Mouse (Mus musculus) heart, embryonic 12.5 days (tissue): ENCODE results near the gene Dtx1. TPM values are rescaled to one million over a fixed set of nuclear protein-coding genes. Genes with fewer than 3 reads are reported as not detected.

Source experiments
- ATAC-seq: fragments of 200-750 bp; cut with Nextera tagmentation; 2 replicates; pipeline ENCODE4 v1.8.0; 2017; ENCODE audit warnings: moderate TSS enrichment, moderate library complexity; ENCODE audit not compliant: insufficient number of reproducible peaks, low FRiP score
- H3K27ac ChIP-seq: fragments of 300-500 bp; sonication (generic); 2 replicates; pipeline ENCODE4 v1.5.1; 2016; ENCODE audit warnings: mild to moderate bottlenecking, moderate library complexity; ENCODE audit not compliant: poor library complexity, severe bottlenecking
- H3K27me3 ChIP-seq: fragments of 300-500 bp; sonication (generic); replicated peaks from 2 replicates; pipeline ENCODE4 v1.6.1; 2016; ENCODE audit warnings: mild to moderate bottlenecking, moderate library complexity
- H3K36me3 ChIP-seq: fragments of 300-500 bp; sonication (generic); 2 replicates; pipeline ENCODE4 v1.6.1; 2016; ENCODE audit warnings: mild to moderate bottlenecking, moderate library complexity
- H3K4me1 ChIP-seq: fragments of 300-500 bp; sonication (generic); replicated peaks from 2 replicates; pipeline ENCODE4 v1.6.1; 2016; ENCODE audit warnings: mild to moderate bottlenecking
- H3K4me2 ChIP-seq: fragments of 300-500 bp; sonication (generic); 2 replicates; pipeline ENCODE4 v1.6.1; 2016; ENCODE audit warnings: mild to moderate bottlenecking, moderate library complexity
- H3K4me3 ChIP-seq: fragments of 300-500 bp; sonication (generic); 2 replicates; pipeline ENCODE4 v1.5.1; 2016; ENCODE audit warnings: mild to moderate bottlenecking
- H3K9ac ChIP-seq: fragments of 300-500 bp; sonication (generic); 2 replicates; pipeline ENCODE4 v1.6.1; 2016; ENCODE audit warnings: mild to moderate bottlenecking, moderate library complexity
- H3K9me3 ChIP-seq: fragments of 300-500 bp; sonication (generic); replicated peaks from 2 replicates; pipeline ENCODE4 v1.6.1; 2016; ENCODE audit warnings: mild to moderate bottlenecking, moderate library complexity
- WGBS: fragments of 180-500 bp; shearing (Covaris S2); methylation state at CpG from one replicate; pipeline ENCODE4 v1.1.7; 2016; 5-methylcytosine and 5-hydroxymethylcytosine counted together
- polyA plus RNA-seq: library from polyadenylated mRNA; unstranded; fragments of >200 nt; fragmentation: Nextera tagmentation; extraction: Ambion mirVana; gene quantifications from 2 replicates; pipeline ENCODE4 v1.2.1, GENCODE M21; 2016

Gene Dtx1
- polyA plus RNA-seq, 1 experiment from 2014 or later: 0.28 TPM

- Histone ChIP-seq H3K9ac (no peak overlapping the region), H3K4me3 (no peak overlapping the region), H3K4me2 (no peak overlapping the region), H3K9me3 (no peaks in the 10 kb centered on the region), H3K36me3 (no peaks in the 10 kb centered on the region), H3K27ac (no peak overlapping the region), H3K27me3 (peaks cover 76% of the 10 kb centered on the region), H3K4me1 (peaks cover 11% of the 10 kb centered on the region)
- no peak for ATAC-seq
- 82% methylated on average over 28 of the region's 28 CpGs for WGBS
Observed at GRCm38 (mm10) chr5:120652915-120653701, 58.6 kb downstream of the Dtx1 start.

GRCm38 (mm10) chr5:120651230-120651629 is 60.5 kb downstream of the Dtx1 start:
- ATAC-seq: no peak
- Histone ChIP-seq H3K4me1 (peaks cover 11% of the 10 kb centered on the region), H3K36me3 (no peaks in the 10 kb centered on the region), H3K4me2 (no peak overlapping the region), H3K27me3 (peaks cover 78% of the 10 kb centered on the region), H3K9ac (no peak overlapping the region), H3K9me3 (no peaks in the 10 kb centered on the region), H3K4me3 (no peak overlapping the region), H3K27ac (no peak overlapping the region)
- WGBS: 33% methylated on average over 5 of the region's 5 CpGs

- no peak for ATAC-seq
- Histone ChIP-seq H3K36me3 (no peaks in the 10 kb centered on the region), H3K9me3 (no peaks in the 10 kb centered on the region), H3K4me1 (peaks cover 11% of the 10 kb centered on the region), H3K27ac (no peak overlapping the region), H3K27me3 (peaks cover 77% of the 10 kb centered on the region), H3K9ac (no peak overlapping the region), H3K4me3 (no peak overlapping the region), H3K4me2 (no peak overlapping the region)
- 20% methylated on average over 13 of the region's 13 CpGs for WGBS
Observed at GRCm38 (mm10) chr5:120649938-120650337, 61.8 kb downstream of the Dtx1 start.

GRCm38 (mm10) chr5:120649374-120649933 is 62.3 kb downstream of the Dtx1 start:
- no peak; the same call in none of the 2 replicates for ATAC-seq
- Histone ChIP-seq H3K36me3 (no peaks in the 10 kb centered on the region), H3K4me3 (peak overlapping the region; percentile 39), H3K4me2 (peak overlapping the region; percentile 75), H3K9ac (peak overlapping the region; percentile 50; the same call in 1 of the 2 replicates), H3K4me1 (peaks cover 11% of the 10 kb centered on the region), H3K27me3 (peaks cover 72% of the 10 kb centered on the region), H3K9me3 (no peaks in the 10 kb centered on the region), H3K27ac (no peak overlapping the region)
- 7% methylated on average over 21 of the region's 21 CpGs for WGBS

- Histone ChIP-seq H3K9ac (peak within 1 kb of the TSS; percentile 50), H3K9me3 (no peaks in the 10 kb centered on the region), H3K4me1 (peaks cover 13% of the 10 kb centered on the region), H3K4me2 (peak within 1 kb of the TSS; percentile 75), H3K27me3 (peaks cover 65% of the 10 kb centered on the region), H3K4me3 (peak within 1 kb of the TSS; percentile 39), H3K36me3 (no peaks in the 10 kb centered on the region), H3K27ac (no peak within 1 kb of the TSS)
- peak; percentile 52 for ATAC-seq
- under 1% methylated on average over 53 of the region's 53 CpGs for WGBS
Observed at GRCm38 (mm10) chr5:120648569-120649373, 63.0 kb downstream of the Dtx1 start, which contains the start of gene Rasal1. TSS of gene Rasal1 (plus strand) at chr5:120648812.

GRCm38 (mm10) chr5:120647814-120648491 is 63.8 kb downstream of the Dtx1 start:
- peak overlapping the region; percentile 75 for H3K4me2 ChIP-seq
- H3K4me3 ChIP-seq: no peak overlapping the region
- peaks cover 18% of the 10 kb centered on the region for H3K4me1 ChIP-seq
- no peaks in the 10 kb centered on the region for H3K36me3 ChIP-seq
- no peak for ATAC-seq
- no peak overlapping the region for H3K27ac ChIP-seq
- H3K9me3 ChIP-seq: no peaks in the 10 kb centered on the region
- H3K9ac ChIP-seq: no peak overlapping the region
- 29% methylated on average over 12 of the region's 12 CpGs for WGBS
- H3K27me3 ChIP-seq: peaks cover 57% of the 10 kb centered on the region

- Histone ChIP-seq H3K27ac (no peak overlapping the region), H3K9me3 (no peaks in the 10 kb centered on the region), H3K27me3 (peaks cover 51% of the 10 kb centered on the region), H3K9ac (no peak overlapping the region), H3K4me2 (no peak overlapping the region), H3K4me1 (peaks cover 18% of the 10 kb centered on the region), H3K4me3 (no peak overlapping the region), H3K36me3 (no peaks in the 10 kb centered on the region)
- WGBS: 77% methylated on average over 3 of the region's 4 CpGs
- ATAC-seq: no peak
Observed at GRCm38 (mm10) chr5:120647361-120647760, 64.4 kb downstream of the Dtx1 start.

GRCm38 (mm10) chr5:120645851-120646250 is 65.9 kb downstream of the Dtx1 start:
- Histone ChIP-seq H3K9ac (no peak overlapping the region), H3K27me3 (peaks cover 36% of the 10 kb centered on the region), H3K27ac (no peak overlapping the region), H3K4me2 (no peak overlapping the region), H3K4me1 (peaks cover 18% of the 10 kb centered on the region), H3K36me3 (no peaks in the 10 kb centered on the region), H3K9me3 (no peaks in the 10 kb centered on the region), H3K4me3 (no peak overlapping the region)
- no peak for ATAC-seq
- WGBS: 47% methylated on average over 6 of the region's 6 CpGs

GRCm38 (mm10) chr5:120644227-120644626 is 67.5 kb downstream of the Dtx1 start:
- Histone ChIP-seq H3K9ac (no peak overlapping the region), H3K4me2 (no peak overlapping the region), H3K36me3 (no peaks in the 10 kb centered on the region), H3K27me3 (peaks cover 20% of the 10 kb centered on the region), H3K4me3 (no peak overlapping the region), H3K9me3 (no peaks in the 10 kb centered on the region), H3K27ac (no peak overlapping the region), H3K4me1 (peaks cover 18% of the 10 kb centered on the region)
- WGBS: 49% methylated on average over 3 of the region's 3 CpGs
- ATAC-seq: no peak

- Histone ChIP-seq H3K4me1 (peaks cover 11% of the 10 kb centered on the region), H3K36me3 (no peaks in the 10 kb centered on the region), H3K4me3 (no peak overlapping the region), H3K27ac (no peak overlapping the region), H3K9ac (no peak overlapping the region), H3K4me2 (no peak overlapping the region), H3K9me3 (no peaks in the 10 kb centered on the region), H3K27me3 (peaks cover 14% of the 10 kb centered on the region; the same call in 1 of the 2 replicates)
- ATAC-seq: no peak
- 60% methylated on average over 14 of the region's 14 CpGs for WGBS
Observed at GRCm38 (mm10) chr5:120643365-120644085, 68.2 kb downstream of the Dtx1 start.
